Mouse (Mus musculus): ENCODE measurements at regions not wholly inside any gene's neighbourhood (a gene's known extent, or its start where the extent isn't known, plus 50 kb on each side); places are given as distances from the start of the nearest gene placed in this dataset.

DNA sequence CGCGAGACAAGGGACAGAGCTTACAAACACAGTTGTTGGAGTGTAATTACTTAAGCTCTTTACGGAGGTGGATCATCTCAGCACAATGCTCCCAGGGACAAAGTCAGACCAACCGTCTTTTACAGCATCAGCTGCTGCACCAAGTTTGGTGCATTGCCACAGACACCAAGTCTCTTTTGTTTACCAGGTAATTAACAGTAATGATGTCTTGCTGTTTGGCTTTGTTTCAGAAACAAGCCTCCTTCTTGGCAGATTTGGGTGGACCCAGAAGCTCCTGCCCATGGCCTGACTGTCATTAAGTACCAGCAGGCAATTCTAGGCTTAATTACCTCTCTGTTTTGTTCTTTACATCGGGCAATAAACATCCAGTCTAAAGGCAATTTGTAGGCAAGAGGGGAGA lies 572.0 kb upstream of the Itga1 start:
- DNase-seq (ENCODE audit: low spot score in 2 of 2): no peak

DNA sequence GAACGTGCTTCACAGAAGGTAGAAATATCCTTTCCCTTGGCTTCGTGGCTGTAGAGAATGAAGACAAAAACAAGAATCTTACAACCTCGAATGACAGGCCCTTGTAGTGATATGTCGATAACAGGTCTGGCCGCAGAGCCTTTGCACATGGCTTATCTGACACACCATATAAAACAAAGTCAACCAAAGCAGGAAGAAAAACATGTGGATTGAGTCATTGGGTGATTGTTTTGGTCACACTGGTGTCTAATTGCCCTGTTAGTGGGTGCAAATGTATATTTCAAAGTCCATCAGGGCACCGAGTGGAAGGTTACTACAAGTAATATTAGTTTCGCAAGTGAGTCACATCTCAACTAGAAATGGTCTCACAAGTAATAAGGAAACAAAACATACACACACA lies 569.9 kb upstream of the Itga1 start:
- no peak for DNase-seq (ENCODE audit: low spot score in 2 of 2)

DNA sequence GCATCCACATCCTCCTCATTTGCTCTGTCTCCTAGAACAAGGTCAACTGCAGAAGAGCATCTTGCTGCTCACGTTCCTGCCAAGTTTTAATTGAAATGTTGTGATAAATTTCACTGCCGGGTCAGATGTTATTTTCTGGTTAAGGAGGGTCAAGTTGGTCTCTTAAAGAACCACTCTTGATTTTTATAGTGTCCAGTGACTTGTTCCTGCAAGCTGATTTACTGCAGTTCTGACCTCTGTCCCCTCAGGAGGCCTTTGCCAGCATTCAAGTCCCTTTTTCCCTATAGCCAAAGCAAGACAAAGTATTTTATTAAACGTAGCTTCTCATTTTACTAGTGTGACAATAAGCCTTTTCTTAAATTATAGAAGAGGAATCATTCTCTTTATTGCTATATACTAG lies 567.8 kb upstream of the Itga1 start:
- DNase-seq (ENCODE audit: low spot score in 2 of 2): no peak

DNA sequence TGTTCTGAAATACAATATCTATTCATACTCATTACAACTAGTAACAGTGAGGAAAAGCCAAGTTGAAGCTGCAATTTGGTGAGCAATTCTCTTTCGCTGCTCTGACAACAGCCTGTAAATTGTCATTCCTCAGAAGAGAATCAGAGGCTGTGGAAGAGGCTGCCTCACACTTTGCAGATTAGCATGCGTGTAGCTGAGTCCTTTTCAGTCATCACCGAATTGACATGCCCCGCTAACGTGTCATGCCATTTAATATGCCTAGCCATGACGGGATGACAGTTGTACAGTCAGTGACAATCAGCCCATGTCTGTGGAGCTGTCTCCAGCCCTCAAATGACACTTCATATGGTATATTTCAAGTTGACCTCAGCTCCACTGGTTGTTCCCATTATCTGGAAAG lies 553.4 kb upstream of the Itga1 start:
- DNase-seq (ENCODE audit: low spot score in 2 of 2): no peak

DNA sequence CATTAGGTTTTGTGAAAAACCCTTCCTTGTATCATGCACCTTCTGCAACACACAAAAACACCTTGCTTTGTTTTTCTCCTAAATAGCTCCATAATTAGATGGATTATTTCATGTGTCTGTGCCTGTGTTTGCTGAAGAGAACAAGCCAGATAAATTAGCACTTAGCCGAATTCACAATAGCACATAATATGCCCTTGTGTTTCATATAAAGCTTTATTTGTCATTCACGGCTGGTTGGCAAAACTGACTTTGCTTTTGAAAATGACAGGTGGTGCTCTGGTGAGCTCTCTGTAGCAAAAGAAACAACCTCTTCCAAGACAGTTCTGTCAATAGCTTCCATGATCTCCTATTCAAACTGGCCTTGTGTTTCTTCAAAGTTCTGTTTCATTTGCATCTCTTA lies 551.2 kb upstream of the Itga1 start:
- DNase-seq (ENCODE audit: low spot score in 2 of 2): no peak

DNA sequence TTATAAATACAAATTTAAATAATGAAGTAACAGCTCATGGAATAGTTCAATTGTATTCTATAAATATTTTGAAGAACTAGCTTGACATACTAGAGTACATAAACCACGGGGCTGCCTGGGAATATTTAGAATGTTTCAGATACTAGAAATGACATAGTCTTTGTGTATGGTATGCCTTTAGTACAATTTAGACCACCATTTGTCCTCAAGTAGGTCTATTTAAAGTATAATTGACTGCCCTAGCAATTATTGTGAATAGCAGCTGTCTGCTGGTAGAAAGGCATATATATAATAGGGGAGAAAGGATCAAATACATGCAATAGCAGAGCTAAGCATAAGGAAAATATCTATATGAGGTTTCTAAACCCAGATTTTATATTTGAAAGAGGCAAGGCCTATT lies 550.6 kb upstream of the Itga1 start:
- DNase-seq (ENCODE audit: low spot score in 2 of 2): no peak

DNA sequence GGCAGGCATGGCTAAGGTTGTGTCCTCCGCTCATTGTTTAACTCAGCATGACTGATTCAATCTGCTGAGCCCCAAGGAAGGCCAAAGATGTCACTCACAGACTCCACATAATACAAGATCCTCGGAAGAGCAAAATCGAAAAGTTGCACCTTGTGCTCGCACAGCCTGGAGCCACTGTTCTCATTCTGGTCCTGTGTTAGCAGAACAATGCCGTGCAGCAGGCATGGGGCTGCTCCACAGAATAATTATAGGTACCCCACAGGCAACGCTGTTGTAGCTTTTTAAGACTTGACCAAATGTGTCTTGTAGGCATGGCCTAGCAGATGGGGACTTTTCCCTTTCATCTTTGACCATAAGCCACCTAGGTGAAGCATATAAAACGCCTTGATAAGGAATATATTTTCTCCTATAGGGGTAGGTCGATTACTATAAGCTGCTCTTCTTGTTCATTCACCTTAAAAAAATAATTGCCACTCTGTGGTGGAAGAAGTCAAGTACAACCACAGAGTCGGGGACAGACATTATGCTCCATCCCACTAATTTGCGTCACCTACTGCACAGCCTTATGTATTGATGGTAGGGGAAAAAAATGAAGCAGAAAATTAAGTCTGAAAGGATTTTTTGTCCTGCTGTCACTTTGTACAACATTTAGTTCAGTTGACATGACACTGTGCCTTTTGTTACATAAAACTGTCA lies 529.8 kb upstream of the Itga1 start:
- no peak for DNase-seq (ENCODE audit: low spot score in 2 of 2)

DNA sequence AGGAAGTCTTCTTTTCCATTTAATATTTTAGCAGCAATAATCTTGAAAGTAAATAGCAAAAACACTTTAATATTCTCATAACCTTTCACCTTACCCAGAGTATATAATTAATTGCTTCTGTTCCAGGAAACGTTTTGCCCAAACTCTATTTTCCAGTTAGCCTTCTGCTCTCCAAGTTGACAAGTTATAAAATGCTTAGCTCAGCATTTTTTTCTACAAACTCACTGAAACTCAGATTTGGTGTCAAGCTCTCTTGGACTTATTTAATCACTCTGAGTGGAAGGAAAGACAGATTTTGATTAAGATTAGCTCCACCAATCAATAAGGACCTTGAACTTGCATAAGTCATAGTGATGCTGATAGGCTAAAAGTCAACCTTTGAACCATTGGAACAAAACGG lies 528.8 kb upstream of the Itga1 start:
- no peak for DNase-seq (ENCODE audit: low spot score in 2 of 2)

DNA sequence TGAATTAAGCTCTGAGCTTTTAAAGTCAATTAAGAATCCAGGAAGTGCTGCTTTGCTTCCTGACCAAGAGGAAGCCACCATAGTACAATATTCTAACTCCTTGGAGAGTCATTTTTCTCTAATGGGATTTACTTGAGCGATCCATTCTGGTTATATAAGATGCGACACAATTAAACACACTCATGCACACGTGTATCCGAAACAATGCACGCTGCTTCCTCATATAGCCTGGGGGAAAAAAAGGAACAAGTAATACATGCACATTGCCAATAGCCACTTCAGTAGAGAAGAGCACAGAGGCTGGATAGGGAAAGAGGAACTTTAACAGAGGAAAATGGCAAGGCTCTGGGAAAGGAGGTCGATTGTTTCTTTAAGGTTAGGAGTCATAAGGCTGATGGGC lies 511.4 kb upstream of the Itga1 start:
- DNase-seq (ENCODE audit: low spot score in 2 of 2): no peak

DNA sequence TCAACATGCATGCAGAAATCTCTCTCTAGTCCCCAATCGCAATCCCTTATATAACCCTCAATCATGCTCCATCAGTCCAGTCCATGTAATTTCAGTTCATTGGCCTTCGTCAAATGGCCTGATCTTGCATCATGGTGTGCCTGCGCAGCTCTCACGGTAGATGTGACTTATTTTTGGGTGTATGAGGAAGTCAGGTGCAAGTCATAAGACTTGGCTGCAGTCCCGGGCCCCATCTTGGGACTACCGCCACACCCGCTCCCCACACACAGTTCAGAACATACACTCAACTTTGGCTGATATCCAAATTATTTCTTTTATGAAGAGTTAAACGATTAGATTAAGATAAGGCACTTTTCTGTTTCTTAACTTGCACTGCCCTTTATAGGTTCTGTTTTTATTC lies 504.7 kb upstream of the Itga1 start:
- no peak for DNase-seq (ENCODE audit: low spot score in 2 of 2)

DNA sequence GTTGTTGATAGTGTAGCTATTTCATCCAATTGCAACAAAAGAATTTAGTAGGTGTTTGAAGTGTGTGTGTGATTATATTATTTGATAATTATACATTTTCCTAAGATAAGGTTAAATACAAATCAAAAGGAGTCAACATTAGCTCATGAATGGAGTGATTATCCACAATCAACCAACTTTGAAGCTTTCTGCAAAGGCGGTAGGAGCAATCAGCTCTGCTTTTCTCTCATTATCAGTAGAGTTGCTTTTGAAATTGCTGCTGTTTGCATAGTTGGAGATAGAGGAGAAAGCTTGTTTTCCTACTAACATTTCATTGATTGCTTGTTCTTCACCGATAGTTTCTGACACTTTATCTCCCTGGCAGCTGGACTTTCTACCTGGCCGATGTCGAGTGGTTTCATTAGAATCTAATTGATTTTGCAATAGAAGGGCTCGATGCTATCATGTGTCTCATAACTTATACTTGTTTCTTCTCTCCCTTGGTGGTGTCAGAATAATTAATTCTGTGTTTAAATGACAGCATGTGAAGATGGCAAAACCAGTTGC lies 493.4 kb upstream of the Itga1 start:
- DNase-seq (ENCODE audit: low spot score in 2 of 2): no peak

DNA sequence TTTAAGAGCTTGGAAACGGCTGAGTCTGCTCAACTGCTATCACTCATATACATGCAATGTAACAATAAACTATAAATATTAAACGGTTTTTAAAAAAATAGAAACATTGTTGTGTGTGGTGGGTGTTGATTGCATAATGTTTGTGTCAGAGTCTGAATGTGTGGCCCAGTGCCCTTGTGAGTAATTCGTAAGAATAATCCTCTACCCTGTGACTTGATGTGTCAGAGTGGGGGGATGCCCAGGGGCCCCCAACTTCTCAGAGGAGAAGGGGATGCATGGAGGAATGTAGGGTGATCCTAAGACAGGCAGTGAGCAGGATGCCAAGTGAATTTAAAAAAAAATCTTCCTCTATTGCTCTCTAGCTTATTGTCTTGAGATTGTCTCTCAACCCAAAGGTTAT lies 474.2 kb upstream of the Itga1 start:
- no peak for DNase-seq (ENCODE audit: low spot score in 2 of 2)

DNA sequence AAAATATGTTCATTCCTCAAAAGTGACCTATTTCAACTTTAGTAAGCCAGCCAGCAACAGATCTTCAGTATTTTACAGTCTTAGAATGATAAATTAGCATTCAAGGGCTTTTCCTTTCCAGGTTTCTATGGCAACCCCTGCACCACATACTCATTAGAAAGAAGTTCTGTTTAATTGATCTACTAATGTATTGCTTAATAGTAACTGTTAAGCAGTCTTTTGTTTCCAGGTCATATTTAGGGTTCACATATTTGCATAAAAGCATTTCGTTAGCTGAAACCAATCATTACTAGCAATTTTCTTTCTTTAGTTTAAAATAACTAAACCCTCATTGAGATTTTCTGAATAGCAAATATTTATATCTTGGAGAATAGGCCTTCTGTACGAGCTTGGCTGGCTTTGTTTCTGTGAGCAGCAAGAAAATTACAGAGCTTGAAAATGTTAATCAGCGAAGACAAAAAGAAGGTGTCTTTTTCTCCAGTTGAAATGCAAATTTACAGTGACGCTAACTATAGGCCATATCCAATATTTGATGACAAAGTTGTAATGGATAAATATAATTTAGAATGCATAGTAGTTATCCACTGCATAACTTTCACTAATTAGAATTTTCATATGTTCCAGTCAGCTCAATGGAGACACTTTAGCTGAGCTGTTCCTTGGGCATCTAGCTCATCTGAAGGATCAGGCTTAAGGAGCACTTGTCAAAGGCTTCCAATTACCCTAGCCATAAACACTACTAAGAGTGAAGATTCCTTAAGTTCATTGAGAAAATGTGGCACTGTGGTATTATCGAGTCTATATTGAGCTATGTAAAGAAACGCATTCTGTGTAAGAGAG lies 473.5 kb upstream of the Itga1 start:
- no peak for DNase-seq (ENCODE audit: low spot score in 2 of 2)

DNA sequence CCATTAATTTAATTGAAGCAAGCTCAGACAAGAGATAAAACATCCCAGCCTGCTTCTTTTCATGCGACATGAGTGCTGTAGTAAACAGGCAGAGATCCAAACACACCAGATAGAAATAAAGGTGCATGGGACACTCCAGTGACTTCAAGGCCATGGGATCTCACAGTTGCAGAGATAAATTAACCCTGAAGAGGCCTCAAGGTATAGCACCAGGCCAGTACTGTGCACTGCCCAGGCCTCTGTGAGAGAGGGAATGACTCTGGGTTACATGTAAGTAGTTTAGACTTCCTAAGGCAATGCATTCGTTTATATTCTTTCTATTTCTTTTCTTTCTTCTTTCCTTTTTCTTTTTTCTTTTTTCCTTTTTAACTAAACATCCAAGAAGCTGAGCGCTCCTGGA lies 439.4 kb upstream of the Itga1 start:
- no peak for DNase-seq (ENCODE audit: low spot score in 2 of 2)

DNA sequence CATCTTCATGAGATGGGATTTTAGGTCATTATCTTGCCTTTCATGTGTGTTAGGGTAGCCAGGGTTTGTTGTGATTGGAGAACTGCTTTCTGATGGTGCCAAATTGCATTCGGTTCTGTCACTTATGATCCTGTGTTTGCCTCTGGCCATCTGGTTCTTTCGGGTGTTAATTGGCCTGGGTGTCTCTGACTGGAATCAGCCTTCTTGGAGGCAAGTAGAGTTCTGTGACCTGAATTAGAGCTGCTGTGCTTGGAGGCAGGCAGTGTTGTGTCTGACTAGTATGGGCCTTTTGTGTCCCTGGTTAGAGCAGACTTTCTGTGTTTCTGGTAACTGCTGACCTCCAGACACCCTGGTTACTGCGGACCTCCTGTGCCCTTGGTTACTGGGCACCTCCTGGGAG lies 434.1 kb upstream of the Itga1 start:
- DNase-seq (ENCODE audit: low spot score in 2 of 2): no peak

DNA sequence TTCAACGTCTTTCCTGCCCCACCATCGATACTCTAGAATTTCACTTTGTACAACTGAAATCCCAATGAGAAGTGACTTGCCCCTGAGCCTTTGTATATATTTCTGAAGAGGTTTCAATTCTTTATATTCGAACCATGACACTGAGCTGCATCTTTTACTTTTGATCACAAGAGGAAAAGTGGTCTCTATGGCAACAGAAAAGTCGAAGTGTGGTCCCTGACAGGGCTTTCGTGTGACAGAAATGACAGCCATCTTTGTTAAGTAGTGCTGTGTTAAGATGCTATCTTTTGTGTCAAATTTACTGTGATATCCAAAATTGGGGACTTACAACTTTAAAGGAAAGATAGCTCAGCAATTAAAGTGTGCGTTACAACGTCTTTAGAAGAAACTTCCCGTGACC lies 412.1 kb upstream of the Itga1 start:
- DNase-seq (ENCODE audit: low spot score in 2 of 2): no peak

DNA sequence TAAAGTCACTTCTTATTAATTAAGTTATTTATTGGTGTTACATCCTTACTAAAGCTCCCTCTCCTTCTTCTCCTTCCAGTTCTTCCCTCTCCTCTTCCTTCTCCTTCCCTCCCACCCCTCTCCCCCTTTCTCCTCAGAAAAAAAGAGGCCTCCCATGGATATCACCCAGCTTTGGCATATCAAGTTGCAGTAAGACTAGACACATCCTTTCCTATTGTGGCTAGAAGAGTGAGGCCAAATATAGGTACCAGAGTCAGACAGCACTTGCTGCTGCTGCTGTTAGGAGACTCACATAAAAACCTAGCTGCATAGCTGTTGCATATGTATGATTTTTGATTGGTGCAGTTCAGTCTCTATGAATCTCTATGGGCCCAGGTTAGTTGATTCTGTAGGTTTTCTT lies 410.4 kb upstream of the Itga1 start:
- no peak for DNase-seq (ENCODE audit: low spot score in 2 of 2)

DNA sequence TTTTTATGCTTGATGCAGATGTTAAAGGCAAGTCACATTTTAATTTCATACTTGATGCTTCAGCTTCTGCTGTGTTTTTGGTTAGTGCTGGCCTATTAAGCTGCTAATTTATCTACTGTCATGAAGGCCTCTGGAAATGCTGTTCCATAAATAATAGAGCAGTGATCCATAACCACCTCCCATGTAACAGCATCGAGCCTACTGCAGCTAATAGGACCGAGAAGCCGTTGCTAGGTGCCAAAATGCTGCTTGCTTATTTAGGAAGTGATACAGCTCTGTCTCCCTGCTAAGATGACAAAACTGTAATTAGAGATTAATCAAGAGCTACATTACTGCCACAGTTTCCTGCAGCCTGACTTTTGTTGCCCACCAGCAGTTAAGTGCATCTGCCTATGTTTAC lies 406.9 kb upstream of the Itga1 start:
- no peak for DNase-seq (ENCODE audit: low spot score in 2 of 2)

DNA sequence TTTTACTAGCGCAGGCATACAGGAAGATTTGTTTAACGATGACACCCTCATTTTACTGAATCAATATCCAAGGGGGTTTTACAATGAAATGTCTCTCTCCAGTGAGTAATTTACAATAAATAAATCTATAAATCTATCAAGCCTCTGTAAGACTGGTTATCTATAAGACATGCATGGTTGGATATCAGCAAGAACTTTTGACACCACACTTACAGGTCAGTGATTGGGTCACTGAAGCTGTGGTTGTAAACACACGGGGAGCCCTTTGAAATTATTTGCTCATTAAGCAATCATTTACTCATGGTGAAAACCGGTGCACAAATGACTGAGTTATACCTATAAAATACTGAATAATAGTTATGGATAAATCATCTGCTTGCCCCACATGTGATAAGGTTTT lies 392.6 kb upstream of the Itga1 start:
- DNase-seq (ENCODE audit: low spot score in 2 of 2): no peak

DNA sequence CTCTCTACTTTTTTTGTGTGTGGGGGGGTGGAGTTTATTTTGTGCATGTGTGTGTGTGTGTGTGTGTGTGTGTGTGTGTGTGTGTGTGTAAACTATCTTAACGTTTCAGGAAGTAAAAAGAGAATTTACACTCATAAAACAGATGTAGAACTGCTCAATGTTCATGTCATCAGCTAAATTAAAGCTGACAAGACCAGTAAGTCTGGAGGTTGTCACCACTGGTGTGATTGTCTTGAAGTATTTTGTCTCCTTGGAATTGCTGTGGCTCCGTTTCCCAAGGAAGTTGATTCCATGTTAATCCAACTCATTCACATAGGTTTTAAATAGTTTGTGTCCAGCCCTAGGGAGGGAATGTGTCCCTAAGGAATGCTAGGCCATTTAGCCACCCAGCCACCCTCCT lies 374.1 kb upstream of the Itga1 start:
- no peak for DNase-seq (ENCODE audit: low spot score in 2 of 2)

DNA sequence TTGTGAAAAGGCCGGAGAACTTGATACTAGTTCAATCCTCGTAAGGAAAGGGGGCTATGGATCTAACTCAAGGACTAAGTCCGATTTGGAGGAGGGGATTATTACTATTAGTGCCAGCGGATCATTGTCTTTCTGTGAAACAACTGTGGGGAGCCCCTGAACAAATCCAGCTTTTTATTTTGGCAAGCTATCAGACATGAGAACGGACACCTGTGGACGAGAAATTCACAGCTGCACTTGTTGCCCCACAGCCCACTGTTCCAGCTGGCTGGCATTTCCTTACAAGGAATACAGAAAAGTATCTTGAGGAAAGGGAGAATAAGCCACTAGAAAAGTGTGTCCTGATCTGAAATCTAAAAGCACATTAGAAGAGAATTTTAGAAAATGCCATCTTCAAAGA lies 363.9 kb upstream of the Itga1 start:
- no peak for DNase-seq (ENCODE audit: low spot score in 2 of 2)

DNA sequence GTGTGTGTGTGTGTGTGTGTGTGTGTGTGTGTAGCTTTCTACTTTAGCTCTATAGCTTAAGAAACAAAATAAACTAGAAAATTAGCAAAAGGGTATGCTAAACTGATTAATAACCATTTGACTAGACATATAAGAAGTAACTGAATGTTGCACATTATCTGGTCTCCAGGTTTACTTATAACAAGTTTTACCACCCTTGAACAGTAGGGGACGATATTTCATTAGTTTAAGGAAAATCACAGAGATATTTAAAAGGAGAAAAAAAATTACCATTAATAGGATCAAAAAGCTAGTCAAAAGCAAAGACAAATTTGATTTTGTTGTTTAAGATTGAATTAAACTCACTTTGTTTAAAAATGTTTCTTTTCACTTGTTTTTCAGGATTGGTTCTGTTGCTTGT lies 349.5 kb upstream of the Itga1 start:
- DNase-seq (ENCODE audit: low spot score in 2 of 2): no peak

Data from spleen, postnatal 14 days (tissue).